22 mouse cellular contexts compared by ENCODE assay signal in genomic region chr2:115247673-115248072, GRCm38 (mm10).
DNase-seq lines count a peak whose midpoint lies in the region; ATAC-seq and TF ChIP-seq lines count a peak whose summit lies in the region.
"Had no signal": no experiment of that assay in that cellular context is flagged by ENCODE, and none has a peak within 500 bp of the region (broad histone marks: within the 10 kb centered on the region; RNA-seq: fewer than 3 reads in every experiment).

No protein-coding gene starts in this region.

- H3K27ac ChIP-seq in forebrain, postnatal 0 days (ENCODE audit: low read depth, low read length) = no peak overlapping the region
- no peak overlapping the region for H3K27ac ChIP-seq in forebrain, embryonic 10.5 days
- H3K27ac ChIP-seq in lung, embryonic 14.5 days (ENCODE audit: low read depth) = no peak overlapping the region
- no peak overlapping the region for H3K27ac ChIP-seq in lung, embryonic 15.5 days
- no peak overlapping the region for H3K27ac ChIP-seq in lung, embryonic 16.5 days (ENCODE audit: low read length)

- WGBS in forebrain, postnatal 0 days = 85% methylated on average over 4 of the region's 4 CpGs
- WGBS in forebrain, embryonic 10.5 days = 92% methylated on average over 4 of the region's 4 CpGs
- WGBS in lung, embryonic 14.5 days = 47% methylated on average over 4 of the region's 4 CpGs
- 66% methylated on average over 4 of the region's 4 CpGs for WGBS in lung, adult 2 months
- WGBS in lung, embryonic 15.5 days = 46% methylated on average over 4 of the region's 4 CpGs
- WGBS in lung, embryonic 16.5 days = 54% methylated on average over 4 of the region's 4 CpGs

- H3K4me3 ChIP-seq in forebrain, postnatal 0 days (ENCODE audit: low read depth, low read length) = no peak overlapping the region
- H3K4me3 ChIP-seq in forebrain, embryonic 10.5 days = no peak overlapping the region
- H3K4me3 ChIP-seq in lung, embryonic 14.5 days (ENCODE audit: low read depth, low read length) = no peak overlapping the region
- H3K4me3 ChIP-seq in lung, adult 2 months (replicated peaks; ENCODE audit: extremely low read depth, low read depth, low read length) = no peak overlapping the region
- no peak overlapping the region for H3K4me3 ChIP-seq in lung, embryonic 15.5 days
- H3K4me3 ChIP-seq in lung, embryonic 16.5 days (ENCODE audit: low read length) = no peak overlapping the region

- no peak overlapping the region for H3K9ac ChIP-seq in forebrain, postnatal 0 days
- no peak overlapping the region for H3K9ac ChIP-seq in lung, embryonic 14.5 days
- no peak overlapping the region for H3K9ac ChIP-seq in lung, embryonic 15.5 days
- no peak overlapping the region for H3K9ac ChIP-seq in lung, embryonic 16.5 days (ENCODE audit: low read length)

- ATAC-seq in forebrain, postnatal 0 days = 0 out of 2 replicates have a peak, but pooled peaks have one; percentile 1
- ATAC-seq in lung, embryonic 14.5 days (ENCODE audit: insufficient read depth) = peak; percentile 52; the same call in 1 of the 2 replicates
- peak; percentile 55; the same call in 1 of the 2 replicates for ATAC-seq in lung, embryonic 15.5 days (ENCODE audit: borderline replicate concordance, extremely low read depth, low FRiP score, low TSS enrichment)
- ATAC-seq in lung, embryonic 16.5 days (ENCODE audit: low read depth) = 0 out of 2 replicates have a peak, but pooled peaks have one; percentile 7
- ATAC-seq: activated CD4-positive, CD25-positive, alpha-beta regulatory T cell, adult 4 months; CD4-positive, CD25-positive, alpha-beta regulatory T cell, adult 4 months; Patski had no signal

- H3K36me3 ChIP-seq in forebrain, postnatal 0 days (ENCODE audit: insufficient read depth) = no peaks in the 10 kb centered on the region
- H3K36me3 ChIP-seq in forebrain, embryonic 10.5 days (replicated peaks) = no peaks in the 10 kb centered on the region
- no peaks in the 10 kb centered on the region for H3K36me3 ChIP-seq in lung, embryonic 14.5 days (ENCODE audit: insufficient read depth)
- no peaks in the 10 kb centered on the region for H3K36me3 ChIP-seq in lung, embryonic 15.5 days
- no peaks in the 10 kb centered on the region for H3K36me3 ChIP-seq in lung, embryonic 16.5 days (ENCODE audit: control insufficient read depth, insufficient read depth, low read length)
- H3K36me3 ChIP-seq: G1E had no signal

- no peaks in the 10 kb centered on the region for H3K9me3 ChIP-seq in forebrain, postnatal 0 days (ENCODE audit: low read length)
- H3K9me3 ChIP-seq in forebrain, embryonic 10.5 days = no peaks in the 10 kb centered on the region
- H3K9me3 ChIP-seq in lung, embryonic 14.5 days (ENCODE audit: low read depth, low read length) = no peaks in the 10 kb centered on the region
- H3K9me3 ChIP-seq in lung, embryonic 15.5 days = no peaks in the 10 kb centered on the region
- H3K9me3 ChIP-seq in lung, embryonic 16.5 days (ENCODE audit: control insufficient read depth, low read length) = no peaks in the 10 kb centered on the region
- H3K9me3 ChIP-seq: G1E had no signal

- TF ChIP-seq POLR2A in lung, adult 2 months (IDR thresholded peaks at IDR 0.05; ENCODE audit: borderline replicate concordance, extremely low read depth, low read depth, low read length) = no peak

- no peaks in the 10 kb centered on the region for H3K27me3 ChIP-seq in forebrain, postnatal 0 days (ENCODE audit: insufficient read depth, low read length)
- no peaks in the 10 kb centered on the region for H3K27me3 ChIP-seq in forebrain, embryonic 10.5 days (ENCODE audit: poor library complexity, severe bottlenecking)
- no peaks in the 10 kb centered on the region for H3K27me3 ChIP-seq in lung, embryonic 14.5 days (ENCODE audit: insufficient read depth, low read length)
- H3K27me3 ChIP-seq in lung, embryonic 15.5 days = no peaks in the 10 kb centered on the region
- H3K27me3 ChIP-seq in lung, embryonic 16.5 days (ENCODE audit: control insufficient read depth, insufficient read depth, low read depth, low read length) = no peaks in the 10 kb centered on the region; the same call in 1 of the 2 replicates
- H3K27me3 ChIP-seq: CH12.LX, Patski had no signal

- DNase-seq in forebrain, postnatal 0 days = no peak
- DNase-seq in forebrain, embryonic 10.5 days (ENCODE audit: extremely low spot score, low spot score) = no peak
- DNase-seq in lung, embryonic 14.5 days = peak; percentile 52
- DNase-seq in lung, adult 2 months = no peak
- DNase-seq in lung, postnatal 25 days (ENCODE audit: low spot score) = no peak
- DNase-seq in lung, postnatal 4 days = no peak
- DNase-seq: adrenal gland, adult 2 months; adrenal gland, adult 8-10 months; adrenal gland, postnatal 10 days; adrenal gland, postnatal 14 days; adrenal gland, postnatal 25 days; adrenal gland, postnatal 36 days; B cell, adult 2 months; cerebellum, adult 11 months; cerebellum, adult 11-12 months had no signal

- TF ChIP-seq CTCF in forebrain, postnatal 0 days (IDR thresholded peaks at IDR 0.05; ENCODE audit: low read depth) = no peak
- TF ChIP-seq CTCF in lung, embryonic 14.5 days (IDR thresholded peaks at IDR 0.05; ENCODE audit: low read depth) = no peak
- no peak for TF ChIP-seq CTCF in lung, adult 2 months (IDR thresholded peaks at IDR 0.05; ENCODE audit: insufficient read depth, low read length)

- peaks cover 4% of the 10 kb centered on the region; the same call in 1 of the 2 replicates for H3K4me1 ChIP-seq in forebrain, postnatal 0 days (ENCODE audit: insufficient read depth)
- H3K4me1 ChIP-seq in forebrain, embryonic 10.5 days = no peaks in the 10 kb centered on the region
- H3K4me1 ChIP-seq in lung, embryonic 14.5 days (ENCODE audit: insufficient read depth) = peaks cover 7% of the 10 kb centered on the region; the same call in 1 of the 2 replicates
- H3K4me1 ChIP-seq in lung, adult 2 months (ENCODE audit: control insufficient read depth, insufficient read depth, low read length) = peaks cover 2% of the 10 kb centered on the region; the same call in 1 of the 2 replicates
- peaks cover 14% of the 10 kb centered on the region for H3K4me1 ChIP-seq in lung, embryonic 15.5 days
- H3K4me1 ChIP-seq in lung, embryonic 16.5 days (replicated peaks; ENCODE audit: control insufficient read depth, insufficient read depth, low read length) = peaks cover 5% of the 10 kb centered on the region; the same call in 1 of the 2 replicates

- no peak overlapping the region for H3K4me2 ChIP-seq in forebrain, postnatal 0 days (ENCODE audit: low read depth)
- H3K4me2 ChIP-seq in lung, embryonic 14.5 days = no peak overlapping the region
- no peak overlapping the region for H3K4me2 ChIP-seq in lung, embryonic 15.5 days
- H3K4me2 ChIP-seq in lung, embryonic 16.5 days (ENCODE audit: low read depth, low read length) = no peak overlapping the region

Comparison
In these comparisons a context has a peak if more than half of its experiments do, and no peak if none do; other contexts are left out.
1. ATAC-seq: peak in every context shown above with its lines; median percentile 55 in lung, embryonic 15.5 days; 52 in lung, embryonic 14.5 days; 7 in lung, embryonic 16.5 days; 1 in forebrain, postnatal 0 days.